Mouse (Mus musculus) c-Kit-positive CD71-negative TER-119-negative erythroid progenitor cells, embryonic 14.5 days (primary cell): ENCODE results near the gene Atraid.
"Not testable (repeated sequence)": the region's sequence is repeated elsewhere in the genome, so short reads cannot be mapped to it uniquely, and the experiment has no call there.

ENCODE experiments used
- DNase-seq: peaks from one replicate; pipeline ENCODE4 v3.0.0-alpha.2; 2013; ENCODE audit warnings: low read depth

Atraid gene

GRCm38 (mm10) chr5:31047848-31048762, at the start of gene Atraid:
TSS of gene Atraid (plus strand) at chr5:31048312.
- peak; percentile 97 for DNase-seq

- no peak for DNase-seq
These were observed 48.8 kb upstream of the Atraid start for GRCm38 (mm10) chr5:30999324-30999723.

- no peak for DNase-seq
These were observed 48.0 kb upstream of the Atraid start for GRCm38 (mm10) chr5:31000122-31000521.

- no peak for DNase-seq
These were observed 47.1 kb upstream of the Atraid start for GRCm38 (mm10) chr5:31000993-31001392.

- DNase-seq, result no peak
These were observed 46.6 kb upstream of the Atraid start for GRCm38 (mm10) chr5:31001560-31001959.

GRCm38 (mm10) chr5:31004184-31004583, 43.9 kb upstream of the Atraid start:
- DNase-seq, result peak; percentile 86

- no peak for DNase-seq
These were observed 35.4 kb upstream of the Atraid start for GRCm38 (mm10) chr5:31012737-31013136.

GRCm38 (mm10) chr5:31015913-31016312, 32.2 kb upstream of the Atraid start:
- DNase-seq, result no peak

- not testable (repeated sequence) for DNase-seq
These were observed 26.3 kb upstream of the Atraid start for GRCm38 (mm10) chr5:31021790-31022189.

GRCm38 (mm10) chr5:31022690-31023089, 25.4 kb upstream of the Atraid start:
- no peak for DNase-seq

- no peak for DNase-seq
These were observed 24.9 kb upstream of the Atraid start for GRCm38 (mm10) chr5:31023254-31023653.

- no peak for DNase-seq
These were observed 23.5 kb upstream of the Atraid start for GRCm38 (mm10) chr5:31024641-31025040.

GRCm38 (mm10) chr5:31030926-31031325, 17.2 kb upstream of the Atraid start:
- DNase-seq, result no peak

GRCm38 (mm10) chr5:31031508-31031907, 16.6 kb upstream of the Atraid start:
- DNase-seq, result no peak

- DNase-seq, result no peak
These were observed 13.4 kb upstream of the Atraid start for GRCm38 (mm10) chr5:31034669-31035068.

- DNase-seq, result not testable (repeated sequence)
These were observed 11.6 kb upstream of the Atraid start for GRCm38 (mm10) chr5:31036556-31036955.

- DNase-seq, result no peak
These were observed 9.8 kb upstream of the Atraid start for GRCm38 (mm10) chr5:31038171-31038845.

- DNase-seq, result no peak
These were observed 1.7 kb upstream of the Atraid start for GRCm38 (mm10) chr5:31046416-31046815.

GRCm38 (mm10) chr5:31047074-31047473, 1.0 kb upstream of the Atraid start:
- no peak for DNase-seq

GRCm38 (mm10) chr5:31048763-31049641, 890 bp downstream of the Atraid start, which contains the start of gene Slc5a6:
TSS of gene Slc5a6 (minus strand) at chr5:31048924.
- peak; percentile 54 for DNase-seq

GRCm38 (mm10) chr5:31050427-31050826, 2.3 kb downstream of the Atraid start:
- DNase-seq, result no peak

- not testable (repeated sequence) for DNase-seq
These were observed 5.6 kb downstream of the Atraid start for GRCm38 (mm10) chr5:31053728-31054127.
